Mouse (Mus musculus): Measurements from ENCODE around the gene Fry. TPM values are rescaled to one million over a fixed set of nuclear protein-coding genes. Genes with fewer than 3 reads are reported as not detected.

Fry gene
- polyA plus RNA-seq, 1 experiment, result 28.4 TPM

DNA sequence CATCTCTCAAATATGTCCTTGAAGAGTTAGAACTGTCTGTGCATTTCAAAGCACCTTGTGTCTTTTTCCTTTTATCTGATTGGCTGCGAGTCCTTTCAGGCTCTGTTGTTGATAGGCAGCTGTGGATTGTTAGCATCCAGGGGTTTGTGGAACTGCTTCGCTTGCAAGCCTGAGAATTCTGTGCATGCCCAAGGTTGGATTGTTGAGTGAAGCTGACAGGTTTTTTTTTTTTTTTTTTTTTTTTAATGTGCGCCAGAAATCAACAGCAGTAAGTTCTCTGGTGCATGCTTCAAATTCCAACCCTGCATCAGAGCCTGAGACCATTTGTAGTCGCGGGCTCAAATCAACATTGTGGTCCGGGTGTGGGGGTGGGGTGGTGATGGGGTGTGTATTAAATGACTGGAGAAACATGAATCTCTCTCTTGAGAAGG, 78.5 kb downstream of the Fry start:
- TF ChIP-seq CTCF (IDR thresholded peaks at IDR 0.05; ENCODE audit: low read depth, low read length), result no peak

DNA sequence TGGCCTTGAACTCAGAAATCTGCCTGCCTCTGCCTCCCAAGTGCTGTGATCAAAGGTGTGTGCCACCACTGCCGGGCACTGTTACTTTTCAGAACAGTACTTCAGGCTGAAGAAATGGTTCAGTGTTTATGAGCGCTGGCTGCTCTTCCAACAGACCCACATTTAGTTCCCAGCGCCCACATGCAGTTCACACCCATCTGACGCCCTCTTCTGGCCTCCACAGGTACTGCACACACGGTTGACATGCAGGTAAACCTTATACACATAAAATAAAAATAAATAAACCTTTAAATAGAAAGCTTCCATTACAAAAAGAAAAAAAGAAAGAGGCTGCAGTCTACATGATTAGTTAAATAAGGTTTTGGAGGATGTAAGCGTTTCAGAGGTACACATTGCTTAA, 88.3 kb downstream of the Fry start:
- no peak overlapping the region for H3K9ac ChIP-seq (ENCODE audit: low read depth, poor library complexity, severe bottlenecking)
- TF ChIP-seq CTCF (IDR thresholded peaks at IDR 0.05; ENCODE audit: low read depth, low read length), result peak; percentile 32
- TF ChIP-seq POLR2A (IDR thresholded peaks at IDR 0.05; ENCODE audit: insufficient read depth, low read length), result no peak
- no peak for TF ChIP-seq EP300 (IDR thresholded peaks at IDR 0.05; ENCODE audit: insufficient read depth, low read depth, low read length)
- H3K4me1 ChIP-seq (ENCODE audit: control insufficient read depth, insufficient read depth, low read length), result no peaks in the 10 kb centered on the region
- H3K4me3 ChIP-seq (ENCODE audit: low read depth, low read length), result no peak overlapping the region
- no peak overlapping the region for H3K27ac ChIP-seq (ENCODE audit: insufficient read depth, low read length)
- H3K27me3 ChIP-seq (ENCODE audit: control insufficient read depth, insufficient read depth, low read length, poor library complexity, severe bottlenecking), result no peaks in the 10 kb centered on the region
- no peaks in the 10 kb centered on the region for H3K9me3 ChIP-seq (replicated peaks; ENCODE audit: control insufficient read depth, insufficient read depth, low read length, poor library complexity, severe bottlenecking)
- no peaks in the 10 kb centered on the region for H3K36me3 ChIP-seq (ENCODE audit: control insufficient read depth, insufficient read depth, low read length, poor library complexity, severe bottlenecking)

More for the DNA sequence above, 78.5 kb downstream of the Fry start:
- Histone ChIP-seq H3K9me3 (replicated peaks; ENCODE audit: control insufficient read depth, insufficient read depth, low read length, poor library complexity, severe bottlenecking) (no peaks in the 10 kb centered on the region), H3K27ac (ENCODE audit: insufficient read depth, low read length) (peak overlapping the region; percentile 77), H3K27me3 (ENCODE audit: control insufficient read depth, insufficient read depth, low read length, poor library complexity, severe bottlenecking) (no peaks in the 10 kb centered on the region), H3K4me3 (ENCODE audit: low read depth, low read length) (peak overlapping the region; percentile 52), H3K9ac (ENCODE audit: low read depth, poor library complexity, severe bottlenecking) (peak overlapping the region; percentile 53; the same call in 1 of the 2 replicates), H3K4me1 (ENCODE audit: control insufficient read depth, insufficient read depth, low read length) (no peaks in the 10 kb centered on the region), H3K36me3 (ENCODE audit: control insufficient read depth, insufficient read depth, low read length, poor library complexity, severe bottlenecking) (no peaks in the 10 kb centered on the region)

GRCm38 (mm10) chr5:150207596-150207995, 89.2 kb downstream of the Fry start:
- Histone ChIP-seq H3K4me1 (ENCODE audit: control insufficient read depth, insufficient read depth, low read length) (no peaks in the 10 kb centered on the region), H3K27ac (ENCODE audit: insufficient read depth, low read length) (no peak overlapping the region), H3K4me3 (ENCODE audit: low read depth, low read length) (no peak overlapping the region), H3K9ac (ENCODE audit: low read depth, poor library complexity, severe bottlenecking) (no peak overlapping the region), H3K9me3 (replicated peaks; ENCODE audit: control insufficient read depth, insufficient read depth, low read length, poor library complexity, severe bottlenecking) (no peaks in the 10 kb centered on the region), H3K27me3 (ENCODE audit: control insufficient read depth, insufficient read depth, low read length, poor library complexity, severe bottlenecking) (no peaks in the 10 kb centered on the region), H3K36me3 (ENCODE audit: control insufficient read depth, insufficient read depth, low read length, poor library complexity, severe bottlenecking) (no peaks in the 10 kb centered on the region)
- TF ChIP-seq CTCF (IDR thresholded peaks at IDR 0.05; ENCODE audit: low read depth, low read length) (no peak), EP300 (IDR thresholded peaks at IDR 0.05; ENCODE audit: insufficient read depth, low read depth, low read length) (no peak), POLR2A (IDR thresholded peaks at IDR 0.05; ENCODE audit: insufficient read depth, low read length) (no peak)

GRCm38 (mm10) chr5:150208009-150208408, 89.6 kb downstream of the Fry start:
- no peak for TF ChIP-seq CTCF (IDR thresholded peaks at IDR 0.05; ENCODE audit: low read depth, low read length)
- TF ChIP-seq POLR2A (IDR thresholded peaks at IDR 0.05; ENCODE audit: insufficient read depth, low read length), result no peak
- TF ChIP-seq EP300 (IDR thresholded peaks at IDR 0.05; ENCODE audit: insufficient read depth, low read depth, low read length), result no peak
- no peaks in the 10 kb centered on the region for H3K36me3 ChIP-seq (ENCODE audit: control insufficient read depth, insufficient read depth, low read length, poor library complexity, severe bottlenecking)
- no peak overlapping the region for H3K27ac ChIP-seq (ENCODE audit: insufficient read depth, low read length)
- no peak overlapping the region for H3K4me3 ChIP-seq (ENCODE audit: low read depth, low read length)
- no peaks in the 10 kb centered on the region for H3K4me1 ChIP-seq (ENCODE audit: control insufficient read depth, insufficient read depth, low read length)
- no peaks in the 10 kb centered on the region for H3K27me3 ChIP-seq (ENCODE audit: control insufficient read depth, insufficient read depth, low read length, poor library complexity, severe bottlenecking)
- no peak overlapping the region for H3K9ac ChIP-seq (ENCODE audit: low read depth, poor library complexity, severe bottlenecking)
- no peaks in the 10 kb centered on the region for H3K9me3 ChIP-seq (replicated peaks; ENCODE audit: control insufficient read depth, insufficient read depth, low read length, poor library complexity, severe bottlenecking)

DNA sequence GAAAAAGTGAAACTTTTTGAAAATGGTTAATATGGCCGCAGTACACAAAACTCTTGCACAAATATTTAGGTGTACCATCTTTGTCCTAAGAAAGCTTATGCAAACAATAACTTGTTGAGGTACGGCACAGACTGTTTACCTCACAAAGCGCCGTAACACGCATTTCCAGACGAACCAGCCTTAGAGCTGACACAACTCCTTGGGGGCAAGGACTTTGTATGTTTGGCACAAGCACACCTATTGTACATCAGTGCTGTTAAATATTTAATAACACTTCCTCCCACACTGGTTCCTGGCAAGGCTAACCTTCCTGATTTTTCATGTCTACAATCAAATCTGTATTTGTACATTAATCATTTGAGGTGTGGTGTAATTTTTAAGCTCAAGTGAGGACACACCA, 95.6 kb downstream of the Fry start:
- no peaks in the 10 kb centered on the region for H3K36me3 ChIP-seq (ENCODE audit: control insufficient read depth, insufficient read depth, low read length, poor library complexity, severe bottlenecking)
- no peak overlapping the region for H3K4me3 ChIP-seq (ENCODE audit: low read depth, low read length)
- H3K27ac ChIP-seq (ENCODE audit: insufficient read depth, low read length), result no peak overlapping the region
- H3K9me3 ChIP-seq (replicated peaks; ENCODE audit: control insufficient read depth, insufficient read depth, low read length, poor library complexity, severe bottlenecking), result peaks cover 3% of the 10 kb centered on the region; the same call in 1 of the 2 replicates
- H3K4me1 ChIP-seq (ENCODE audit: control insufficient read depth, insufficient read depth, low read length), result no peaks in the 10 kb centered on the region
- TF ChIP-seq CTCF (IDR thresholded peaks at IDR 0.05; ENCODE audit: low read depth, low read length) (no peak), POLR2A (IDR thresholded peaks at IDR 0.05; ENCODE audit: insufficient read depth, low read length) (no peak), EP300 (IDR thresholded peaks at IDR 0.05; ENCODE audit: insufficient read depth, low read depth, low read length) (no peak)
- no peaks in the 10 kb centered on the region for H3K27me3 ChIP-seq (ENCODE audit: control insufficient read depth, insufficient read depth, low read length, poor library complexity, severe bottlenecking)
- no peak overlapping the region for H3K9ac ChIP-seq (ENCODE audit: low read depth, poor library complexity, severe bottlenecking)

DNA sequence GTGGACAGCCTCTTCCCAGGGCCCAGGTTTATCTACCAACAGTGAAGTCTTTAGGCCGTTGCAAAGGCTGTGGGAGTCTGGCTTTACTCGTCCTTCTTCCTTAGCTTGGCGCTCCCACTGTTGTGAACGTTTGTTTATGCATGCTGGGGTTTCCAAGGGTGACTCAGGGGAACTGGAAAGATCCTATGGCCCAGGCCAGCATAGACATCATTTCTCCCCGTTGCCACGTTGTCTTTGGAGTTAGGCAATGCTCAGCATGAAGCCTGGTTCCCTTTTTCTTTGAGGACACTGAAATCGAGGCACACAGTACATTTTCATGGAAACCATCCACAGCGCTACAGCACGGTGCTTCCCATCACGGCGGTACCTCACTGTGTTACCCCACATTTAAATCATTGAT, 97.6 kb downstream of the Fry start:
- Histone ChIP-seq H3K27ac (ENCODE audit: insufficient read depth, low read length) (no peak overlapping the region), H3K4me3 (ENCODE audit: low read depth, low read length) (no peak overlapping the region), H3K27me3 (ENCODE audit: control insufficient read depth, insufficient read depth, low read length, poor library complexity, severe bottlenecking) (no peaks in the 10 kb centered on the region), H3K4me1 (ENCODE audit: control insufficient read depth, insufficient read depth, low read length) (no peaks in the 10 kb centered on the region), H3K9me3 (replicated peaks; ENCODE audit: control insufficient read depth, insufficient read depth, low read length, poor library complexity, severe bottlenecking) (peaks cover 3% of the 10 kb centered on the region; the same call in 1 of the 2 replicates), H3K9ac (ENCODE audit: low read depth, poor library complexity, severe bottlenecking) (no peak overlapping the region), H3K36me3 (ENCODE audit: control insufficient read depth, insufficient read depth, low read length, poor library complexity, severe bottlenecking) (no peaks in the 10 kb centered on the region)
- TF ChIP-seq POLR2A (IDR thresholded peaks at IDR 0.05; ENCODE audit: insufficient read depth, low read length) (no peak), CTCF (IDR thresholded peaks at IDR 0.05; ENCODE audit: low read depth, low read length) (no peak), EP300 (IDR thresholded peaks at IDR 0.05; ENCODE audit: insufficient read depth, low read depth, low read length) (no peak)
